Mouse (Mus musculus): ENCODE results near the gene Gdf5. TPM values are rescaled to one million over a fixed set of nuclear protein-coding genes. Genes with fewer than 3 reads are reported as not detected.

Gene Gdf5
- polyA plus RNA-seq, 1 experiment from 2014 or later = 66.1 TPM

GRCm38 (mm10) chr2:155959981-155960380, 14.8 kb upstream of the Gdf5 start:
- no peak for ATAC-seq (ENCODE audit: insufficient number of reproducible peaks, insufficient read depth, low FRiP score, low TSS enrichment, low read depth)
- no peaks in the 10 kb centered on the region; the same call in 1 of the 2 replicates for H3K4me1 ChIP-seq (replicated peaks)
- no peaks in the 10 kb centered on the region for H3K27me3 ChIP-seq

GRCm38 (mm10) chr2:155956134-155957059, 11.2 kb upstream of the Gdf5 start, which contains the start of gene Cep250:
Cep250 (plus strand) TSS chr2:155956458.
- ATAC-seq (ENCODE audit: insufficient number of reproducible peaks, insufficient read depth, low FRiP score, low TSS enrichment, low read depth) = peak; percentile 96
- Histone ChIP-seq H3K9ac (replicated peaks) (peak within 1 kb of the TSS; percentile 95), H3K36me3 (peaks cover 13% of the 10 kb centered on the region; the same call in 1 of the 2 replicates), H3K4me1 (replicated peaks) (no peaks in the 10 kb centered on the region; the same call in 1 of the 2 replicates), H3K4me2 (peak within 1 kb of the TSS; percentile 62), H3K27ac (peak within 1 kb of the TSS; percentile 93), H3K9me3 (no peaks in the 10 kb centered on the region), H3K4me3 (replicated peaks) (peak within 1 kb of the TSS; percentile 90), H3K27me3 (0 out of 2 replicates have a peak, but pooled peaks cover 4% of the 10 kb centered on the region)
- WGBS = under 1% methylated on average over 57 of the region's 59 CpGs

More at GRCm38 (mm10) chr2:155959981-155960380, 14.8 kb upstream of the Gdf5 start:
- no peak overlapping the region for H3K27ac ChIP-seq
- no peak overlapping the region for H3K4me2 ChIP-seq
- peaks cover 46% of the 10 kb centered on the region for H3K36me3 ChIP-seq
- H3K4me3 ChIP-seq (replicated peaks) = no peak overlapping the region
- no peak overlapping the region for H3K9ac ChIP-seq (replicated peaks)
- WGBS = 91% methylated on average over 5 of the region's 5 CpGs
- H3K9me3 ChIP-seq = no peaks in the 10 kb centered on the region

- Histone ChIP-seq H3K27me3 (0 out of 2 replicates have a peak, but pooled peaks cover 4% of the 10 kb centered on the region), H3K4me1 (replicated peaks) (peaks cover 23% of the 10 kb centered on the region), H3K4me2 (no peak overlapping the region), H3K36me3 (no peaks in the 10 kb centered on the region), H3K27ac (no peak overlapping the region), H3K4me3 (replicated peaks) (no peak overlapping the region), H3K9ac (replicated peaks) (no peak overlapping the region), H3K9me3 (no peaks in the 10 kb centered on the region)
- ATAC-seq (ENCODE audit: insufficient number of reproducible peaks, insufficient read depth, low FRiP score, low TSS enrichment, low read depth) = no peak
These were observed 6.8 kb upstream of the Gdf5 start for GRCm38 (mm10) chr2:155952006-155952405.

GRCm38 (mm10) chr2:155949362-155949761, 4.2 kb upstream of the Gdf5 start:
- Histone ChIP-seq H3K27ac (peak overlapping the region; percentile 62; the same call in 1 of the 2 replicates), H3K9ac (replicated peaks) (no peak overlapping the region; the same call in 1 of the 2 replicates), H3K36me3 (no peaks in the 10 kb centered on the region), H3K9me3 (no peaks in the 10 kb centered on the region), H3K4me1 (replicated peaks) (peaks cover 47% of the 10 kb centered on the region), H3K4me2 (peak overlapping the region; percentile 30; the same call in 1 of the 2 replicates), H3K27me3 (peaks cover 4% of the 10 kb centered on the region; the same call in 1 of the 2 replicates), H3K4me3 (replicated peaks) (no peak overlapping the region)
- WGBS = 5% methylated on average over 6 of the region's 6 CpGs
- ATAC-seq (ENCODE audit: insufficient number of reproducible peaks, insufficient read depth, low FRiP score, low TSS enrichment, low read depth) = no peak

GRCm38 (mm10) chr2:155947390-155948002, 2.3 kb upstream of the Gdf5 start:
- 72% methylated on average over 5 of the region's 5 CpGs for WGBS
- Histone ChIP-seq H3K4me3 (replicated peaks) (no peak overlapping the region), H3K9me3 (no peaks in the 10 kb centered on the region), H3K4me1 (replicated peaks) (peaks cover 66% of the 10 kb centered on the region), H3K4me2 (no peak overlapping the region), H3K27me3 (no peaks in the 10 kb centered on the region; the same call in 1 of the 2 replicates), H3K27ac (no peak overlapping the region), H3K36me3 (no peaks in the 10 kb centered on the region), H3K9ac (replicated peaks) (no peak overlapping the region)
- no peak for ATAC-seq (ENCODE audit: insufficient number of reproducible peaks, insufficient read depth, low FRiP score, low TSS enrichment, low read depth)

GRCm38 (mm10) chr2:155946499-155946898, 1.3 kb upstream of the Gdf5 start:
- Histone ChIP-seq H3K4me3 (replicated peaks) (no peak overlapping the region), H3K9ac (replicated peaks) (no peak overlapping the region), H3K36me3 (peaks cover 10% of the 10 kb centered on the region), H3K27ac (no peak overlapping the region), H3K9me3 (no peaks in the 10 kb centered on the region), H3K4me1 (replicated peaks) (peaks cover 76% of the 10 kb centered on the region), H3K27me3 (no peaks in the 10 kb centered on the region; the same call in 1 of the 2 replicates), H3K4me2 (no peak overlapping the region)
- 36% methylated on average over 4 of the region's 4 CpGs for WGBS
- no peak for ATAC-seq (ENCODE audit: insufficient number of reproducible peaks, insufficient read depth, low FRiP score, low TSS enrichment, low read depth)

GRCm38 (mm10) chr2:155946069-155946468, 902 bp upstream of the Gdf5 start:
- no peak overlapping the region for H3K4me3 ChIP-seq (replicated peaks)
- H3K27ac ChIP-seq = peak overlapping the region; percentile 94
- H3K4me1 ChIP-seq (replicated peaks) = peaks cover 80% of the 10 kb centered on the region
- no peaks in the 10 kb centered on the region; the same call in 1 of the 2 replicates for H3K27me3 ChIP-seq
- no peaks in the 10 kb centered on the region for H3K9me3 ChIP-seq
- H3K9ac ChIP-seq (replicated peaks) = no peak overlapping the region
- peaks cover 14% of the 10 kb centered on the region for H3K36me3 ChIP-seq
- H3K4me2 ChIP-seq = 0 out of 2 replicates have a peak overlapping the region, but pooled peaks have one; percentile 64
- 0 out of 2 replicates have a peak, but pooled peaks have one; percentile 17 for ATAC-seq (ENCODE audit: insufficient number of reproducible peaks, insufficient read depth, low FRiP score, low TSS enrichment, low read depth)
- 3% methylated on average over 7 of the region's 7 CpGs for WGBS

- peak overlapping the region; percentile 64 for H3K4me2 ChIP-seq
- H3K27ac ChIP-seq = peak overlapping the region; percentile 94
- H3K9me3 ChIP-seq = no peaks in the 10 kb centered on the region
- WGBS = 31% methylated on average over 5 of the region's 5 CpGs
- no peak overlapping the region for H3K4me3 ChIP-seq (replicated peaks)
- H3K4me1 ChIP-seq (replicated peaks) = peaks cover 82% of the 10 kb centered on the region
- peaks cover 19% of the 10 kb centered on the region for H3K36me3 ChIP-seq
- peak; percentile 54 for ATAC-seq (ENCODE audit: insufficient number of reproducible peaks, insufficient read depth, low FRiP score, low TSS enrichment, low read depth)
- no peak overlapping the region for H3K9ac ChIP-seq (replicated peaks)
- H3K27me3 ChIP-seq = no peaks in the 10 kb centered on the region; the same call in 1 of the 2 replicates
These were observed 413 bp upstream of the Gdf5 start for GRCm38 (mm10) chr2:155945580-155945979.

GRCm38 (mm10) chr2:155944685-155945084, 482 bp downstream of the Gdf5 start:
- Histone ChIP-seq H3K36me3 (peaks cover 28% of the 10 kb centered on the region), H3K9me3 (no peaks in the 10 kb centered on the region), H3K4me1 (replicated peaks) (peaks cover 82% of the 10 kb centered on the region), H3K4me2 (peak overlapping the region; percentile 64), H3K4me3 (replicated peaks) (peak overlapping the region; percentile 46), H3K9ac (replicated peaks) (peak overlapping the region; percentile 64), H3K27me3 (no peaks in the 10 kb centered on the region; the same call in 1 of the 2 replicates), H3K27ac (peak overlapping the region; percentile 94)
- no peak for ATAC-seq (ENCODE audit: insufficient number of reproducible peaks, insufficient read depth, low FRiP score, low TSS enrichment, low read depth)
- WGBS = 66% methylated on average over 4 of the region's 4 CpGs

- Histone ChIP-seq H3K27me3 (no peaks in the 10 kb centered on the region; the same call in 1 of the 2 replicates), H3K4me1 (replicated peaks) (peaks cover 73% of the 10 kb centered on the region), H3K4me2 (peak overlapping the region; percentile 64), H3K27ac (peak overlapping the region; percentile 94), H3K9me3 (no peaks in the 10 kb centered on the region), H3K4me3 (replicated peaks) (peak overlapping the region; percentile 46), H3K9ac (replicated peaks) (peak overlapping the region; percentile 64), H3K36me3 (peaks cover 40% of the 10 kb centered on the region)
- 0% methylated on average over 8 of the region's 8 CpGs for whole genome bisulfite sequencing
- peak; percentile 74 for ATAC-seq (ENCODE audit: insufficient number of reproducible peaks, insufficient read depth, low FRiP score, low TSS enrichment, low read depth)
These were observed 1.7 kb downstream of the Gdf5 start for GRCm38 (mm10) chr2:155943463-155943862.
